Mouse (Mus musculus): ENCODE measurements around the gene Trem1.

GRCm38 (mm10) chr17:48232518-48232917 is at the start of gene Trem1:
- TF ChIP-seq CTCF (IDR thresholded peaks at IDR 0.05; ENCODE audit: control insufficient read depth, insufficient read depth, low read length), result no peak
- TF ChIP-seq POLR2A (IDR thresholded peaks at IDR 0.05; ENCODE audit: borderline replicate concordance, control insufficient read depth, low read depth, low read length), result no peak
